ENCODE assay signal across 21 mouse cellular contexts in genomic region chr3:127075531-127076280, GRCm38 (mm10).
DNase-seq lines count a peak whose midpoint lies in the region; ATAC-seq and TF ChIP-seq lines count a peak whose summit lies in the region.
"Had no signal": no experiment of that assay in that cellular context is flagged by ENCODE, and none has a peak within 500 bp of the region (broad histone marks: within the 10 kb centered on the region; RNA-seq: fewer than 3 reads in every experiment).

No protein-coding gene starts in this region.

- H3K9me3 ChIP-seq in heart, embryonic 11.5 days (replicated peaks; ENCODE audit: control insufficient read depth, low read length) = no peaks in the 10 kb centered on the region
- H3K9me3 ChIP-seq: heart, embryonic 12.5 days; limb, embryonic 13.5 days; liver, embryonic 15.5 days had no signal

- no peak overlapping the region for H3K9ac ChIP-seq in heart, embryonic 11.5 days (ENCODE audit: low read depth, low read length)
- H3K9ac ChIP-seq: heart, embryonic 12.5 days; limb, embryonic 13.5 days; liver, embryonic 15.5 days had no signal

- WGBS in lung, adult 2 months = 71% methylated on average over 8 of the region's 8 CpGs
- WGBS in heart, embryonic 11.5 days (ENCODE audit: insufficient replicate concordance) = 67% methylated on average over 8 of the region's 8 CpGs

- no peak for TF ChIP-seq CTCF in lung, adult 2 months (IDR thresholded peaks at IDR 0.05; ENCODE audit: insufficient read depth, low read length)

- H3K36me3 ChIP-seq in heart, embryonic 11.5 days (ENCODE audit: control insufficient read depth, insufficient read depth, low read length) = no peaks in the 10 kb centered on the region
- H3K36me3 ChIP-seq: heart, embryonic 12.5 days; limb, embryonic 13.5 days; liver, embryonic 15.5 days had no signal

- H3K27ac ChIP-seq in heart, embryonic 11.5 days (ENCODE audit: low read depth, low read length) = no peak overlapping the region
- H3K27ac ChIP-seq: limb, embryonic 13.5 days; liver, embryonic 15.5 days; stomach, postnatal 0 days had no signal

- H3K4me3 ChIP-seq in lung, adult 2 months (replicated peaks; ENCODE audit: extremely low read depth, low read depth, low read length) = no peak overlapping the region
- no peak overlapping the region for H3K4me3 ChIP-seq in heart, embryonic 11.5 days (ENCODE audit: low read depth, low read length)
- H3K4me3 ChIP-seq: heart, embryonic 12.5 days; limb, embryonic 13.5 days; liver, embryonic 15.5 days; megakaryocyte, embryonic 14.5 days had no signal

- no peaks in the 10 kb centered on the region for H3K4me1 ChIP-seq in lung, adult 2 months (ENCODE audit: control insufficient read depth, insufficient read depth, low read length)
- no peaks in the 10 kb centered on the region for H3K4me1 ChIP-seq in heart, embryonic 11.5 days (ENCODE audit: control insufficient read depth, insufficient read depth, low read length)
- H3K4me1 ChIP-seq: liver, embryonic 15.5 days; megakaryocyte, embryonic 14.5 days had no signal

- intact Hi-C loops in heart, postnatal 14 days (cut with DNase I) = no loop called here

- no peak overlapping the region for H3K4me2 ChIP-seq in heart, embryonic 11.5 days
- H3K4me2 ChIP-seq: heart, embryonic 12.5 days; limb, embryonic 13.5 days; liver, embryonic 15.5 days had no signal

- peak; percentile 72 for DNase-seq in heart, adult 11 months
- no peak for DNase-seq in heart, adult 18-20 months
- peak; percentile 95 for DNase-seq in Muller cell, postnatal 12 days (ENCODE audit: inconsistent ontology term)
- peak; percentile 69 for DNase-seq in cerebellum, adult 11-12 months
- DNase-seq in cerebellum, postnatal 25 days = peak; percentile 75 to 83
- DNase-seq in lung, adult 2 months = no peak
- DNase-seq in heart, postnatal 14 days = no peak
- DNase-seq: adrenal gland, postnatal 36 days; B cell, adult 2 months; gastrocnemius, postnatal 25 days; heart, postnatal 36 days; lung, postnatal 14 days; right cerebral cortex, postnatal 14 days; thymus, postnatal 14 days had no signal

- ATAC-seq in heart, embryonic 11.5 days (replicated peaks; ENCODE audit: insufficient number of reproducible peaks, low FRiP score, low TSS enrichment) = no peak
- ATAC-seq: midbrain, embryonic 16.5 days had no signal

- TF ChIP-seq POLR2A in lung, adult 2 months (IDR thresholded peaks at IDR 0.05; ENCODE audit: borderline replicate concordance, extremely low read depth, low read depth, low read length) = no peak

- no peaks in the 10 kb centered on the region for H3K27me3 ChIP-seq in heart, embryonic 11.5 days (ENCODE audit: control insufficient read depth, insufficient read depth, low read length)
- H3K27me3 ChIP-seq: heart, embryonic 12.5 days; limb, embryonic 13.5 days; liver, embryonic 15.5 days; megakaryocyte, embryonic 14.5 days had no signal

Comparison
In these comparisons a context has a peak if more than half of its experiments do, and no peak if none do; other contexts are left out.
1. DNase-seq: peak in heart, adult 11 months (single experiment), Muller cell, postnatal 12 days (single experiment), cerebellum, adult 11-12 months (single experiment) and cerebellum, postnatal 25 days (2 of 2); none in heart, adult 18-20 months (0 of 2), lung, adult 2 months (single experiment) and heart, postnatal 14 days (0 of 2).